Mouse (Mus musculus): ENCODE data around the gene Cyp2b10. TPM values are rescaled to one million over a fixed set of nuclear protein-coding genes. Genes with fewer than 3 reads are reported as not detected.
"Not testable (repeated sequence)": the region's sequence is repeated elsewhere in the genome, so short reads cannot be mapped to it uniquely, and the experiment has no call there.

The Cyp2b10 gene
- polyA plus RNA-seq, 1 experiment from 2014 or later, result 3.4 TPM

GRCm38 (mm10) chr7:25863756-25864155 is 33.7 kb upstream of the Cyp2b10 start:
- H3K4me3 ChIP-seq (ENCODE audit: low read depth, low read length), result no peak overlapping the region
- H3K4me2 ChIP-seq (ENCODE audit: low read depth, low read length), result no peak overlapping the region
- H3K9ac ChIP-seq (replicated peaks), result no peak overlapping the region
- H3K4me1 ChIP-seq (ENCODE audit: insufficient read depth), result no peaks in the 10 kb centered on the region
- H3K36me3 ChIP-seq (replicated peaks; ENCODE audit: insufficient read depth, low read length), result no peaks in the 10 kb centered on the region
- no peaks in the 10 kb centered on the region for H3K27me3 ChIP-seq (ENCODE audit: insufficient read depth, low read length)
- 63% methylated on average over 3 of the region's 3 CpGs for WGBS (ENCODE audit: insufficient replicate concordance)
- TF ChIP-seq EP300 (IDR thresholded peaks at IDR 0.05; ENCODE audit: low read depth) (no peak), CTCF (IDR thresholded peaks at IDR 0.05; ENCODE audit: low read depth) (no peak)
- H3K27ac ChIP-seq (ENCODE audit: low read depth), result no peak overlapping the region
- H3K9me3 ChIP-seq (ENCODE audit: low read length), result no peaks in the 10 kb centered on the region
- no peak for DNase-seq
- ATAC-seq, result no peak

- Histone ChIP-seq H3K4me3 (ENCODE audit: low read depth, low read length) (no peak overlapping the region), H3K36me3 (replicated peaks; ENCODE audit: insufficient read depth, low read length) (no peaks in the 10 kb centered on the region), H3K4me2 (ENCODE audit: low read depth, low read length) (no peak overlapping the region), H3K9me3 (ENCODE audit: low read length) (no peaks in the 10 kb centered on the region), H3K27ac (ENCODE audit: low read depth) (no peak overlapping the region), H3K27me3 (ENCODE audit: insufficient read depth, low read length) (no peaks in the 10 kb centered on the region), H3K4me1 (ENCODE audit: insufficient read depth) (no peaks in the 10 kb centered on the region), H3K9ac (replicated peaks) (no peak overlapping the region)
- ATAC-seq (no peak), DNase-seq (no peak)
- TF ChIP-seq EP300 (IDR thresholded peaks at IDR 0.05; ENCODE audit: low read depth) (no peak), CTCF (IDR thresholded peaks at IDR 0.05; ENCODE audit: low read depth) (no peak)
- WGBS (ENCODE audit: insufficient replicate concordance), result 58% methylated on average over 5 of the region's 5 CpGs
Observed at GRCm38 (mm10) chr7:25864861-25865260, 32.6 kb upstream of the Cyp2b10 start.

GRCm38 (mm10) chr7:25869789-25870188 is 27.6 kb upstream of the Cyp2b10 start:
- Histone ChIP-seq H3K27ac (ENCODE audit: low read depth) (no peak overlapping the region), H3K9me3 (ENCODE audit: low read length) (no peaks in the 10 kb centered on the region), H3K4me1 (ENCODE audit: insufficient read depth) (no peaks in the 10 kb centered on the region), H3K9ac (replicated peaks) (no peak overlapping the region), H3K27me3 (ENCODE audit: insufficient read depth, low read length) (no peaks in the 10 kb centered on the region), H3K36me3 (replicated peaks; ENCODE audit: insufficient read depth, low read length) (no peaks in the 10 kb centered on the region), H3K4me2 (ENCODE audit: low read depth, low read length) (no peak overlapping the region), H3K4me3 (ENCODE audit: low read depth, low read length) (no peak overlapping the region)
- TF ChIP-seq CTCF (IDR thresholded peaks at IDR 0.05; ENCODE audit: low read depth), result peak; percentile 51
- TF ChIP-seq EP300 (IDR thresholded peaks at IDR 0.05; ENCODE audit: low read depth), result no peak
- ATAC-seq (no peak), DNase-seq (no peak)
- WGBS (ENCODE audit: insufficient replicate concordance), result 68% methylated on average over 2 of the region's 2 CpGs

GRCm38 (mm10) chr7:25872624-25873023 is 24.8 kb upstream of the Cyp2b10 start:
- no peak overlapping the region for H3K27ac ChIP-seq (ENCODE audit: low read depth)
- no peaks in the 10 kb centered on the region for H3K9me3 ChIP-seq (ENCODE audit: low read length)
- TF ChIP-seq CTCF (IDR thresholded peaks at IDR 0.05; ENCODE audit: low read depth), result no peak
- no peak for TF ChIP-seq EP300 (IDR thresholded peaks at IDR 0.05; ENCODE audit: low read depth)
- H3K4me2 ChIP-seq (ENCODE audit: low read depth, low read length), result no peak overlapping the region
- H3K4me3 ChIP-seq (ENCODE audit: low read depth, low read length), result no peak overlapping the region
- no peaks in the 10 kb centered on the region for H3K36me3 ChIP-seq (replicated peaks; ENCODE audit: insufficient read depth, low read length)
- H3K27me3 ChIP-seq (ENCODE audit: insufficient read depth, low read length), result no peaks in the 10 kb centered on the region
- ATAC-seq (no peak), DNase-seq (no peak)
- no peak overlapping the region for H3K9ac ChIP-seq (replicated peaks)
- no peaks in the 10 kb centered on the region for H3K4me1 ChIP-seq (ENCODE audit: insufficient read depth)

GRCm38 (mm10) chr7:25878735-25879134 is 18.7 kb upstream of the Cyp2b10 start:
- Histone ChIP-seq H3K36me3 (replicated peaks; ENCODE audit: insufficient read depth, low read length) (no peaks in the 10 kb centered on the region), H3K27ac (ENCODE audit: low read depth) (no peak overlapping the region), H3K4me2 (ENCODE audit: low read depth, low read length) (no peak overlapping the region), H3K9me3 (ENCODE audit: low read length) (no peaks in the 10 kb centered on the region), H3K4me3 (ENCODE audit: low read depth, low read length) (no peak overlapping the region), H3K4me1 (ENCODE audit: insufficient read depth) (no peaks in the 10 kb centered on the region), H3K9ac (replicated peaks) (no peak overlapping the region), H3K27me3 (ENCODE audit: insufficient read depth, low read length) (no peaks in the 10 kb centered on the region)
- WGBS (ENCODE audit: insufficient replicate concordance), result 53% methylated on average over 6 of the region's 6 CpGs
- no peak for ATAC-seq
- no peak for DNase-seq
- TF ChIP-seq EP300 (IDR thresholded peaks at IDR 0.05; ENCODE audit: low read depth), result no peak
- no peak for TF ChIP-seq CTCF (IDR thresholded peaks at IDR 0.05; ENCODE audit: low read depth)

GRCm38 (mm10) chr7:25880721-25881120 is 16.7 kb upstream of the Cyp2b10 start:
- H3K27me3 ChIP-seq (ENCODE audit: insufficient read depth, low read length); H3K4me2 ChIP-seq (ENCODE audit: low read depth, low read length); H3K4me1 ChIP-seq (ENCODE audit: insufficient read depth); H3K9me3 ChIP-seq (ENCODE audit: low read length); DNase-seq; H3K4me3 ChIP-seq (ENCODE audit: low read depth, low read length); ATAC-seq; H3K36me3 ChIP-seq (replicated peaks; ENCODE audit: insufficient read depth, low read length); H3K9ac ChIP-seq (replicated peaks); H3K27ac ChIP-seq (ENCODE audit: low read depth): not testable (repeated sequence)
- 26% methylated on average over 7 of the region's 7 CpGs for WGBS (ENCODE audit: insufficient replicate concordance)

- DNase-seq, result no peak
- Histone ChIP-seq H3K27ac (ENCODE audit: low read depth) (no peak overlapping the region), H3K4me3 (ENCODE audit: low read depth, low read length) (no peak overlapping the region), H3K36me3 (replicated peaks; ENCODE audit: insufficient read depth, low read length) (no peaks in the 10 kb centered on the region), H3K9me3 (ENCODE audit: low read length) (no peaks in the 10 kb centered on the region), H3K27me3 (ENCODE audit: insufficient read depth, low read length) (no peaks in the 10 kb centered on the region), H3K4me2 (ENCODE audit: low read depth, low read length) (no peak overlapping the region), H3K9ac (replicated peaks) (no peak overlapping the region), H3K4me1 (ENCODE audit: insufficient read depth) (no peaks in the 10 kb centered on the region)
- TF ChIP-seq EP300 (IDR thresholded peaks at IDR 0.05; ENCODE audit: low read depth), result peak; percentile 47; the same call in 1 of the 2 replicates
- no peak for TF ChIP-seq CTCF (IDR thresholded peaks at IDR 0.05; ENCODE audit: low read depth)
- WGBS (ENCODE audit: insufficient replicate concordance), result 78% methylated on average over 1 of the region's 1 CpGs
- no peak for ATAC-seq
Observed at GRCm38 (mm10) chr7:25884272-25884671, 13.1 kb upstream of the Cyp2b10 start.

All from liver, postnatal 0 days (tissue).